Mouse (Mus musculus) hindbrain, embryonic 15.5 days (tissue): ENCODE measurements around the gene Ado. TPM values are rescaled to one million over a fixed set of nuclear protein-coding genes. Genes with fewer than 3 reads are reported as not detected.

ENCODE experiments used
- ATAC-seq: fragments of 200-750 bp; cut with Nextera tagmentation; 2 replicates; pipeline ENCODE4 v1.8.0; 2017; ENCODE audit warnings: low read depth, moderate number of reproducible peaks, moderate TSS enrichment; ENCODE audit not compliant: low FRiP score
- H3K27ac ChIP-seq: fragments of 300-500 bp; sonication (generic); replicated peaks from 2 replicates; pipeline ENCODE4 v1.5.1; 2015; ENCODE audit warnings: mild to moderate bottlenecking, inconsistent platforms
- H3K27me3 ChIP-seq: fragments of 300-500 bp; sonication (generic); 2 replicates; pipeline ENCODE4 v1.6.1; 2015; ENCODE audit warnings: control low read depth, inconsistent platforms
- H3K36me3 ChIP-seq: fragments of 300-500 bp; sonication (generic); 2 replicates; pipeline ENCODE4 v1.6.1; 2015; ENCODE audit warnings: control low read depth, inconsistent platforms
- H3K4me1 ChIP-seq: fragments of 300-500 bp; sonication (generic); replicated peaks from 2 replicates; pipeline ENCODE4 v1.6.1; 2015; ENCODE audit warnings: control low read depth, inconsistent platforms
- H3K4me2 ChIP-seq: fragments of 300-500 bp; sonication (generic); 2 replicates; pipeline ENCODE4 v1.6.1; 2015; ENCODE audit warnings: moderate library complexity, mild to moderate bottlenecking, inconsistent platforms
- H3K4me3 ChIP-seq: fragments of 300-500 bp; sonication (generic); 2 replicates; pipeline ENCODE4 v1.5.1; 2015; ENCODE audit warnings: mild to moderate bottlenecking, inconsistent platforms
- H3K9ac ChIP-seq: fragments of 300-500 bp; sonication (generic); 2 replicates; pipeline ENCODE4 v1.6.1; 2015; ENCODE audit warnings: inconsistent platforms
- H3K9me3 ChIP-seq: fragments of 300-500 bp; sonication (generic); 2 replicates; pipeline ENCODE4 v1.6.1; 2016; ENCODE audit warnings: control low read depth, inconsistent platforms
- WGBS: fragments of 180-500 bp; shearing (Covaris S2); methylation state at CpG from one replicate; pipeline ENCODE4 v1.1.7; 2015; 5-methylcytosine and 5-hydroxymethylcytosine counted together
- polyA plus RNA-seq: library from polyadenylated mRNA; unstranded; fragments of >200 nt; fragmentation: Nextera tagmentation; extraction: Ambion mirVana; gene quantifications from 2 replicates; pipeline ENCODE4 v1.2.1, GENCODE M21; 2015

Ado gene
- polyA plus RNA-seq, 1 experiment from 2014 or later: 86.7 TPM

DNA sequence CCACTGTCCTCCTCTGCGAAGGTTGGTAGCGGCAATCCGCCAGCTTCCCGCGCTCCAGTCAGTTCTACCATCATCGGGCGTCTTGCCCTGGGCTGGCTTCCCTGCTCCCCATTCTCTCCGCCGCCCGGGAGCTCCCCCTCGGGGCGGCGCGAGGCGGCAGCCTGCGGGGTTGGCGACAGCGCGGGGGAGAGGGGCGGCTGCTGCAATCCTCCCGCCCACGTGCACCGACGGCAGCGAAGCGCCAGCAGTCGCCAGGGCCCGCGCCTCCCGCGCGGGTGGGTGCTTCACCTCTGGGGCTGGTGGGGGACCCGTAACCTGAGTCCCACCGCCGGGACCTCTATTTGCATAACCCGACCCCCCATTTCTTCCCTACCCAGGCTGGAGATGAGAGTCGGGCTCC lies 13.5 kb downstream of the Ado start, which contains the start of gene Egr2:
Gene Egr2, plus strand, starts transcription at position 220 of the 400 bp plus-strand sequence.
- H3K9me3 ChIP-seq: no peaks in the 10 kb centered on the region
- peaks cover 47% of the 10 kb centered on the region for H3K4me1 ChIP-seq
- under 1% methylated on average over 30 of the region's 37 CpGs for WGBS
- peak within 1 kb of the TSS; percentile 64 for H3K4me3 ChIP-seq
- 0 out of 2 replicates have a peak within 1 kb of the TSS, but pooled peaks have one; percentile 15 for H3K9ac ChIP-seq
- H3K36me3 ChIP-seq: no peaks in the 10 kb centered on the region
- peaks cover 76% of the 10 kb centered on the region for H3K27me3 ChIP-seq
- peak within 1 kb of the TSS; percentile 97 for H3K4me2 ChIP-seq
- ATAC-seq: no peak
- H3K27ac ChIP-seq: no peak within 1 kb of the TSS

DNA sequence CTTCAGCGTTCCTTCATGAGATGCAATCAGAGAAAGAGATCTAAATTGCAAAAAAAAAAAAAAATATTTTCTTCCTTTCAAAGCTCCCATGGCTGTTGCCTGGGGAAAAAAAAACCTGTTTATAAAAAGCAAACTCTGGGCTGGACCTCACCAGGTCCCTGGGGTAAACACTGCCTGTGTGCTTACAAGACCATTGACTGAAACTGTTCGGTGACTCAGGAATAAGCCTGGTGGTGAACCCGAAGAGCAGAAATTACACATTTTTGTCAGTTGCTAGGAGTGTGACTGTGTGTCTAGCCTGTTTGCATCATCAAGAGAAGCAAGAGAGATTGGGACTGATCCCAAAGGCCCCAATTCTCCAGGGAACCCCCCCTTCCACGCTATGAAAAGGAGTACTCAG lies 19.0 kb downstream of the Ado start:
- H3K36me3 ChIP-seq: no peaks in the 10 kb centered on the region
- no peak overlapping the region for H3K4me2 ChIP-seq
- H3K27ac ChIP-seq: no peak overlapping the region
- peaks cover 26% of the 10 kb centered on the region for H3K27me3 ChIP-seq
- 74% methylated on average over 4 of the region's 4 CpGs for WGBS
- no peak for ATAC-seq
- H3K9ac ChIP-seq: no peak overlapping the region
- peaks cover under 1% of the 10 kb centered on the region; the same call in 1 of the 2 replicates for H3K4me1 ChIP-seq
- no peaks in the 10 kb centered on the region for H3K9me3 ChIP-seq
- no peak overlapping the region for H3K4me3 ChIP-seq

- WGBS: 53% methylated on average over 9 of the region's 9 CpGs
- Histone ChIP-seq H3K4me3 (no peak overlapping the region), H3K9me3 (no peaks in the 10 kb centered on the region), H3K4me2 (no peak overlapping the region), H3K27me3 (0 out of 2 replicates have a peak, but pooled peaks cover 3% of the 10 kb centered on the region), H3K36me3 (no peaks in the 10 kb centered on the region), H3K27ac (no peak overlapping the region), H3K4me1 (no peaks in the 10 kb centered on the region), H3K9ac (no peak overlapping the region)
- ATAC-seq: no peak
These were observed 22.3 kb downstream of the Ado start for GRCm38 (mm10) chr10:67526435-67526834.

- Histone ChIP-seq H3K36me3 (no peaks in the 10 kb centered on the region), H3K4me2 (no peak overlapping the region), H3K4me1 (no peaks in the 10 kb centered on the region), H3K27me3 (no peaks in the 10 kb centered on the region), H3K9me3 (no peaks in the 10 kb centered on the region), H3K27ac (no peak overlapping the region), H3K4me3 (no peak overlapping the region), H3K9ac (no peak overlapping the region)
- WGBS: 85% methylated on average over 7 of the region's 7 CpGs
- ATAC-seq: no peak
These were observed 24.1 kb downstream of the Ado start for GRCm38 (mm10) chr10:67524694-67525093.

DNA sequence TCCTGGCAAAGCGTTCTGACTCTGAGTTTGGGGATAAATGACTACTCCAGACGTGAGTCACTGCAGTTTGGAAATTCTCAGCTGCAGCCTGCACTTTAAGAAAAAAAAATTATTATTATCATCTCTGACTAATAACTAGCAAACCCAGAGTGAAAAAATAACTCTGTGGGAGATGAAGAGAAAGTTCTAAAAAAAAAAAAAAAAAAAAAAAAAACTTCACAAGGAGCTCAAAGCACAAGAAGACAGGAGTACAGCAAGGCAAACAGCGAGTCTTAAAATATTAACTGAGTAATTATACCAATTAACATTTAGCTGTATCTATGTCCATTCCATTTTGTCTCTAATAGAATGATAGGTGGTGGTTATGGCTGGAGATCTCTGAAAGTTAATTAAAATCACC lies 24.6 kb downstream of the Ado start:
- Histone ChIP-seq H3K4me1 (no peaks in the 10 kb centered on the region), H3K27me3 (no peaks in the 10 kb centered on the region), H3K9ac (no peak overlapping the region), H3K9me3 (no peaks in the 10 kb centered on the region), H3K27ac (no peak overlapping the region), H3K36me3 (no peaks in the 10 kb centered on the region), H3K4me3 (no peak overlapping the region), H3K4me2 (no peak overlapping the region)
- ATAC-seq: no peak
- WGBS: 89% methylated on average over 3 of the region's 3 CpGs

GRCm38 (mm10) chr10:67518733-67519132 lies 30.0 kb downstream of the Ado start:
- Histone ChIP-seq H3K27ac (no peak overlapping the region), H3K36me3 (no peaks in the 10 kb centered on the region), H3K4me2 (no peak overlapping the region), H3K27me3 (no peaks in the 10 kb centered on the region), H3K4me3 (no peak overlapping the region), H3K9me3 (no peaks in the 10 kb centered on the region), H3K4me1 (no peaks in the 10 kb centered on the region), H3K9ac (no peak overlapping the region)
- ATAC-seq: no peak
- 96% methylated on average over 3 of the region's 3 CpGs for WGBS

GRCm38 (mm10) chr10:67512871-67513270 lies 35.9 kb downstream of the Ado start:
- H3K27me3 ChIP-seq: no peaks in the 10 kb centered on the region
- no peaks in the 10 kb centered on the region for H3K4me1 ChIP-seq
- ATAC-seq: no peak
- WGBS: 48% methylated on average over 7 of the region's 7 CpGs
- no peak overlapping the region for H3K4me2 ChIP-seq
- no peak overlapping the region for H3K9ac ChIP-seq
- no peaks in the 10 kb centered on the region for H3K36me3 ChIP-seq
- no peak overlapping the region for H3K27ac ChIP-seq
- H3K4me3 ChIP-seq: no peak overlapping the region
- H3K9me3 ChIP-seq: no peaks in the 10 kb centered on the region

GRCm38 (mm10) chr10:67512211-67512610 lies 36.5 kb downstream of the Ado start:
- H3K27ac ChIP-seq: no peak overlapping the region
- H3K9ac ChIP-seq: no peak overlapping the region
- ATAC-seq: no peak
- no peak overlapping the region for H3K4me2 ChIP-seq
- no peaks in the 10 kb centered on the region for H3K27me3 ChIP-seq
- H3K4me1 ChIP-seq: no peaks in the 10 kb centered on the region
- 60% methylated on average over 8 of the region's 8 CpGs for WGBS
- H3K9me3 ChIP-seq: no peaks in the 10 kb centered on the region
- H3K36me3 ChIP-seq: no peaks in the 10 kb centered on the region
- no peak overlapping the region for H3K4me3 ChIP-seq

GRCm38 (mm10) chr10:67505248-67505647 lies 43.5 kb downstream of the Ado start:
- no peak for ATAC-seq

GRCm38 (mm10) chr10:67504046-67504445 lies 44.7 kb downstream of the Ado start:
- H3K36me3 ChIP-seq: no peaks in the 10 kb centered on the region
- no peak overlapping the region for H3K4me3 ChIP-seq
- no peak overlapping the region for H3K9ac ChIP-seq
- no peaks in the 10 kb centered on the region for H3K4me1 ChIP-seq
- ATAC-seq: no peak
- H3K27me3 ChIP-seq: no peaks in the 10 kb centered on the region
- no peaks in the 10 kb centered on the region for H3K9me3 ChIP-seq
- H3K27ac ChIP-seq: no peak overlapping the region
- no peak overlapping the region for H3K4me2 ChIP-seq
- 73% methylated on average over 5 of the region's 5 CpGs for WGBS

More at GRCm38 (mm10) chr10:67505248-67505647, 43.5 kb downstream of the Ado start:
- Histone ChIP-seq H3K27ac (no peak overlapping the region), H3K9ac (no peak overlapping the region), H3K36me3 (no peaks in the 10 kb centered on the region), H3K4me3 (no peak overlapping the region), H3K27me3 (no peaks in the 10 kb centered on the region), H3K9me3 (no peaks in the 10 kb centered on the region), H3K4me2 (no peak overlapping the region), H3K4me1 (no peaks in the 10 kb centered on the region)
- 71% methylated on average over 3 of the region's 3 CpGs for WGBS

DNA sequence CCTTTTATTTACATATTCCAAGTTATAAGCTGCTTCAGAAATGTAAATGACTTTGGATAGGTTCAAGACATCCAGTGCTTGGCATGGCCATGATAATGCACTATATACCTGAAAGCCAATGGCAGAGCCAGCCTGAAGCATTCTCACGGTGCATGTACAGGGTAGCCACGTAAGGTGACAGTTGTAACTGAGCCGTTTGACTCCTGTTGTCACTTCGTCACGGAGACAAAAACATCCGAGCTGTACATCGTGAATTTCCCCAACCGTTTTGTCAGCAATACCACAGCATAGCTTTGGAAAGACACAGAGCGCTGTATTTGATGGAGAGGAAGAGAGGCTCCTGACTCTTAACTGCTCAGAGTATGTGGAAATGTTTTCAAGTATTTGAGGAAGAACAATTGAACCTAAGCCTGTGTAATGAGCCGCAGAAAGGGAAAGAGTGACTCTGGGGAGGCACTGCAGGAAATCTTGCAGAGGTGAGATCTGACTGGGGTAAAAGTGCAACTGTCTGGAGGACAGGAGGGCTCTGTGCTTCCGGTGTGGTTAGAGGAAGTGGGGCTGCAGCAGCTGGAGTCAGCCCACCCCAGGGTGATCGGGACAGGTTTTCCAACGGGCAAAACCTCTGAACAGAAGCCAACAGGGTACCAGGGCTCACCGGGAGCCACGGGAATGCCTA lies 45.3 kb downstream of the Ado start:
- H3K27ac ChIP-seq: no peak overlapping the region
- no peaks in the 10 kb centered on the region for H3K9me3 ChIP-seq
- no peaks in the 10 kb centered on the region for H3K27me3 ChIP-seq
- 69% methylated on average over 15 of the region's 15 CpGs for WGBS
- H3K4me3 ChIP-seq: no peak overlapping the region
- no peak for ATAC-seq
- H3K4me2 ChIP-seq: no peak overlapping the region
- no peaks in the 10 kb centered on the region for H3K4me1 ChIP-seq
- H3K36me3 ChIP-seq: no peaks in the 10 kb centered on the region
- no peak overlapping the region for H3K9ac ChIP-seq

DNA sequence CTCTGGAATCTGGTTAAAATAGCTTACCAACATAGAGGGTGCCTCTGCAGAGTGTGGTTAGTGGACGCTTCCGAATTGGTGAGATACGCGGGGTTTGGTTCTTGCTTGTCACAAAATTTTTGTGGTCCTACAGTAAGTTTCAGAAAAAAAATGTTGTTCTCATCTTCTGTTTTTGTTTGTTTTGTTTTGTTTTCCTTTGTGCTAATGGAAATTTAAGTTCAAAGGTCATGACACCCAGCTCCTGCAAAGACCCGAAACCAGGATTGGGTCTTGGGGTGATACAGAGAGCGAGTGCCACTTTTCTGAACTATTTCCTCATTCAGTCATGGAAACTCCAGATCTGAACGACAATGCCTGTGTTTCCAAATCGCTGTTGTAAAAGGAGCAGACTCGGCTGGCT lies 50.8 kb downstream of the Ado start:
- Histone ChIP-seq H3K9me3 (no peaks in the 10 kb centered on the region), H3K4me3 (no peak overlapping the region), H3K27me3 (no peaks in the 10 kb centered on the region), H3K4me1 (no peaks in the 10 kb centered on the region), H3K9ac (no peak overlapping the region), H3K4me2 (no peak overlapping the region), H3K36me3 (no peaks in the 10 kb centered on the region), H3K27ac (no peak overlapping the region)
- no peak for ATAC-seq
- WGBS: 93% methylated on average over 9 of the region's 9 CpGs
